Mouse (Mus musculus): Measurements from ENCODE around the gene Vmn2r77. TPM values are rescaled to one million over a fixed set of nuclear protein-coding genes. Genes with fewer than 3 reads are reported as not detected.

Vmn2r77 gene
- total and polyA plus RNA-seq, 2 experiments from 2014 or later, result not detected

GRCm38 (mm10) chr7:86816466-86816865 is 21.6 kb downstream of the Vmn2r77 start:
- 80% methylated on average over 1 of the region's 1 CpGs for WGBS
- Histone ChIP-seq H3K9me3 (ENCODE audit: low read length) (no peaks in the 10 kb centered on the region), H3K27me3 (ENCODE audit: insufficient read depth, low read length) (no peaks in the 10 kb centered on the region), H3K27ac (ENCODE audit: low read depth, low read length) (no peak overlapping the region), H3K36me3 (ENCODE audit: insufficient read depth, low read length) (no peaks in the 10 kb centered on the region), H3K4me2 (ENCODE audit: low read depth, low read length, poor library complexity, severe bottlenecking) (no peak overlapping the region), H3K4me1 (ENCODE audit: insufficient read depth, low read length) (no peaks in the 10 kb centered on the region), H3K9ac (replicated peaks; ENCODE audit: low read length, poor library complexity, severe bottlenecking) (no peak overlapping the region), H3K4me3 (ENCODE audit: low read depth, low read length) (no peak overlapping the region)
- ATAC-seq (ENCODE audit: low FRiP score), result no peak
- no peak for TF ChIP-seq CTCF (IDR thresholded peaks at IDR 0.05)
- DNase-seq (ENCODE audit: low spot score), result no peak

Other genes with a start within 250 kb of the Vmn2r77 start
- gene Olfr295, start 211.2 kb upstream of the Vmn2r77 start, total RNA-seq (2014; rRNA removed), result not detected in 2 replicates
- gene Olfr295, start 211.2 kb upstream of the Vmn2r77 start, polyA plus RNA-seq (2015; fragmentation: Nextera tagmentation; extraction: Ambion mirVana), result not detected in 2 replicates
- gene Olfr294, start 178.4 kb upstream of the Vmn2r77 start, total RNA-seq (2014; rRNA removed), result not detected in 2 replicates
- not detected in 2 replicates for gene Olfr294, start 178.4 kb upstream of the Vmn2r77 start, polyA plus RNA-seq (2015; fragmentation: Nextera tagmentation; extraction: Ambion mirVana)
- not detected in 2 replicates for gene Olfr293, start 146.0 kb upstream of the Vmn2r77 start, total RNA-seq (2014; rRNA removed)
- not detected in 2 replicates for gene Olfr293, start 146.0 kb upstream of the Vmn2r77 start, polyA plus RNA-seq (2015; fragmentation: Nextera tagmentation; extraction: Ambion mirVana)
- not detected in 2 replicates for gene Olfr292, start 106.7 kb upstream of the Vmn2r77 start, total RNA-seq (2014; rRNA removed)
- gene Olfr292, start 106.7 kb upstream of the Vmn2r77 start, polyA plus RNA-seq (2015; fragmentation: Nextera tagmentation; extraction: Ambion mirVana), result not detected in 2 replicates
- 2.0 and 2.8 TPM in 2 replicates for gene Folh1, start 19.1 kb upstream of the Vmn2r77 start, total RNA-seq (2014; rRNA removed)
- gene Folh1, start 19.1 kb upstream of the Vmn2r77 start, polyA plus RNA-seq (2015; fragmentation: Nextera tagmentation; extraction: Ambion mirVana), result 1.3 and 1.9 TPM in 2 replicates
- gene Vmn2r78, start 120.1 kb downstream of the Vmn2r77 start, total RNA-seq (2014; rRNA removed), result not detected in 2 replicates
- not detected in 2 replicates for gene Vmn2r78, start 120.1 kb downstream of the Vmn2r77 start, polyA plus RNA-seq (2015; fragmentation: Nextera tagmentation; extraction: Ambion mirVana)
- gene Vmn2r79, start 201.1 kb downstream of the Vmn2r77 start, total RNA-seq (2014; rRNA removed), result not detected in 2 replicates
- not detected in 2 replicates for gene Vmn2r79, start 201.1 kb downstream of the Vmn2r77 start, polyA plus RNA-seq (2015; fragmentation: Nextera tagmentation; extraction: Ambion mirVana)